Mouse (Mus musculus) layer of hippocampus, adult 18-20 months (tissue): ENCODE measurements around the gene Abca7. TPM values are rescaled to one million over a fixed set of nuclear protein-coding genes. Genes with fewer than 3 reads are reported as not detected.

ENCODE experiments used
- DNase-seq, 2 experiments: peaks; one replicate each; pipeline ENCODE4 v3.0.0; 2022; ENCODE audit warnings: low spot score in 2 of 2
- total RNA-seq, 2 experiments: library from RNA; stranded (reverse); gene quantifications; 2 replicates each; pipeline ENCODE4 v1.2.3; 2021

Gene Abca7
- total RNA-seq, 2 experiments from 2014 or later = 10.2 to 12.0 TPM

GRCm38 (mm10) chr10:79991548-79991947, 4.7 kb upstream of the Abca7 start:
- DNase-seq = no peak

GRCm38 (mm10) chr10:79994397-79995115, 1.7 kb upstream of the Abca7 start:
- no peak for DNase-seq

GRCm38 (mm10) chr10:79995636-79996035, 658 bp upstream of the Abca7 start:
- DNase-seq = no peak

GRCm38 (mm10) chr10:79997034-79997760, 903 bp downstream of the Abca7 start:
- peak; percentile 58 to 75 for DNase-seq

GRCm38 (mm10) chr10:79997819-79998218, 1.5 kb downstream of the Abca7 start:
- DNase-seq = no peak

- no peak for DNase-seq
Measured at GRCm38 (mm10) chr10:80001945-80002344, 5.7 kb downstream of the Abca7 start.

- DNase-seq = no peak
Measured at GRCm38 (mm10) chr10:80002829-80003228, 6.5 kb downstream of the Abca7 start.

GRCm38 (mm10) chr10:80003374-80004232, 7.3 kb downstream of the Abca7 start:
- no peak for DNase-seq

GRCm38 (mm10) chr10:80004233-80004705, 8.0 kb downstream of the Abca7 start:
- no peak for DNase-seq

- DNase-seq = no peak
Measured at GRCm38 (mm10) chr10:80011740-80012139, 15.4 kb downstream of the Abca7 start.

- no peak for DNase-seq
Measured at GRCm38 (mm10) chr10:80013609-80014008, 17.3 kb downstream of the Abca7 start.

- no peak for DNase-seq
Measured at GRCm38 (mm10) chr10:80014484-80015290, 18.4 kb downstream of the Abca7 start.

- no peak for DNase-seq
Measured at GRCm38 (mm10) chr10:80015583-80015982, 19.3 kb downstream of the Abca7 start.

- DNase-seq = no peak
Measured at GRCm38 (mm10) chr10:80016511-80016910, 20.2 kb downstream of the Abca7 start, which contains the start of gene Arhgap45. Arhgap45 (plus strand) TSS chr10:80016653.

GRCm38 (mm10) chr10:80016931-80017330, 20.6 kb downstream of the Abca7 start:
- no peak for DNase-seq

GRCm38 (mm10) chr10:80017361-80017760, 21.1 kb downstream of the Abca7 start:
- DNase-seq = no peak

GRCm38 (mm10) chr10:80017771-80018170, 21.5 kb downstream of the Abca7 start:
- DNase-seq = no peak

- DNase-seq = no peak
Measured at GRCm38 (mm10) chr10:80018739-80019297, 22.5 kb downstream of the Abca7 start.

- DNase-seq = no peak
Measured at GRCm38 (mm10) chr10:80019471-80020131, 23.3 kb downstream of the Abca7 start.

GRCm38 (mm10) chr10:80020191-80020590, 23.9 kb downstream of the Abca7 start:
- DNase-seq = no peak
